Mouse (Mus musculus) layer of hippocampus, adult 9-10 months (tissue): ENCODE results near the gene Tmem80.

Experiments used
- DNase-seq: peaks from one replicate; pipeline ENCODE4 v3.0.0; 2022; ENCODE audit warnings: low spot score

Gene Tmem80

DNA sequence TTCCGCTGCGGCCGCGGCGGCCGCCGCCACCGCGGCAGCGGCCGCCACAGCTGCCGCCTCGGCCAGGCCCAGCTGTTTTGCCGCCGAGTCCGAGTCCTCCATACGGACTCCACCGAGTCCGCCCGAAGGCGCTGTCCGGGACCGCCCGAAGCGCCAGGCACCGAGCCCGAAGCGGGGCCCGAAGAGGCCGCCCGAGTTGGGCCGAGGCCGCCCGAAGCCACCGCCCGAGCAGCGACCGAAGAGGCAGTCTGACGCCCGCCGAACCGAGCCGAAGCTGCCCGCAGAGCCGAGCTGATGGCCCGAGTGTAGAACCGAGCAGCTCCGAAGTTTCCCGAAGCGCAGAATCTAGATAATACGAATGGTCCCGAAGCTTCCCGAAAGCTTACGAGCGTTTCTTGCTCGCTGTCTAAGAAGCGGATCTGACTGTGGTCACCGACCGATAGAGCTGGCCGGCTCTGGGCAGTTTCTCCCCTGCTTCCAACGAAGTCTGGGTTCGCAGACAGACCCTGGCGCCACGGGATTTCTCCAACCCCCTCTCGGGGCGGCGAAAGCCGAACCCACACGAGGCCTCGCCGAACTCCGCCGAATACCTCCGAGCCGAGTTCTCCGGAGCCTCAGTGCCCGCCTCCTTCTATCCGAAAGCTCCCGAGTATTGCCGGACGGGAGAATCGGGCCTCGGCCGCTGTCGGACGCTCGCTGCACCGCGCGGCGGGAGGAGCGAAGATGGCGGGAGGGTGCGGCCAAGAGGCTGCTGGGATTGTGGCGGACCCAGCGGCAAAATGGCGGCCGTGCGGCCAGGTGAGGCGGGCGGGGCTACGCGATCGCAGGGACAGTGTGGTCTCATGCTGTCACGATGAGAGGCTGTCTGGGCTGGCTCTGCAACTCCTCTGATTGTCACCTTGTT is at the start of gene Tmem80, which contains the start of gene Deaf1:
TSS of gene Tmem80 (plus strand) at position 271 of the 904 bp plus-strand sequence.
TSS of gene Deaf1 (minus strand) at position 222 of the 904 bp plus-strand sequence.
- peak; percentile 100 for DNase-seq

DNA sequence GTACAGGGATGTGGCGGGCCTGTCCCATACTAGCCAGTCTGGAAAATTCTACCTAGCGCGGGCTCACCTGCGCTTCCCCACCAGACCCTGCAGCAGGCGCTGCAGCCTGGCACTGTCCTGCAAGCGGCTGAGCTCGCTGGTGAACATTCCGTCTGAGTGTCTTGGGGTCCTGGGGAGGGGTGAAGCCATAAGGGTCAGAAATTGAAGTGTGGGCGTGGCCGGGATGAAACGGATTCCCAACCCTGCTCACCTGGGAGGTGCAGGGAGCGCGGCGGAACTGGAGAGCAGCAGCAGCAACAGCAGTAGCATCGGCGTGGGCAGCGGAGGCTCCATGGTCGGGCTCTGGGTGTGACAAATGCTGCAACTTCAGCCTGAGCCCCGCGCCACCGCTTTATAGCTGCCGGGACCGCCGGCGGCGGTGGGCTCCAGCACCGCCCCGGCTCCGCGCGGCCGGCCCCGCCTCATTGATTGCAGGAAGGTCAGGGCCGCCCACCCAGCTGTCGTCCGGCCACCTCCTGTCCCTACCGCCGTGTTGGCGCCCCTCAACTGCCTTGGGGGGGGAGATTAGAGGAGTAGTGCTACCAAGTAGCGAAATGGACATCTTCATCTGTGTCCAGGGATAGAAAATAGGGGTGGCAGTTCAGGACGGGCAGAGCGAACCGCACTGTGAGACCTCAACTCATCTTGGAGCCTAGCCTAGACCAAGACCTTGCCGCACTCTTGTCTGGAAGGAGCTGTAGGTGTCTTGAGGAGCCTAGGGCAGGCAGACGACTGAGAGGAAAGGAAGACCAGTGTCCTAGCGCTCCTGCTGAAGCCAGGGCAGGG is 48.6 kb upstream of the Tmem80 start, which contains the start of gene Sct:
TSS of gene Sct (minus strand) at position 368 of the 825 bp plus-strand sequence.
- DNase-seq = no peak

DNA sequence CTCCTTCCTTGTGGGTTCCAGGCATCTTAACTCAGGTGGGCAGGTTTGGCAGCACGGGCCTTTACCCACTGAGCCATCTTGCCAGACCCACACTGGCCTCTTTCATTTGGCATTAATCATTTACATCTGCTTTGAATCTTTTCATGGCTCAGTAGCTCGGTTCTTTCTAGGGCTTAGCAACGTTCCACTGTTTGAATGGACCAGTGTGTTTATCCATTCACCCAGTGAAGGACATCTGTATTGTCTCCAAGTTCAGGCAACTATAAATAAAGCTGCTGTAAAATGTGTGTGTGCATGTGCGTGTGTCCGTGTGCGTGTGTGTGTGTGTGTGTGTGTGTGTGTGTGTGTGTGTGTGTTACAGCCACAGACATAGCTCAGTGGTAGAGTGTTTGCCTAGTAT is 46.1 kb upstream of the Tmem80 start:
- no peak for DNase-seq

DNA sequence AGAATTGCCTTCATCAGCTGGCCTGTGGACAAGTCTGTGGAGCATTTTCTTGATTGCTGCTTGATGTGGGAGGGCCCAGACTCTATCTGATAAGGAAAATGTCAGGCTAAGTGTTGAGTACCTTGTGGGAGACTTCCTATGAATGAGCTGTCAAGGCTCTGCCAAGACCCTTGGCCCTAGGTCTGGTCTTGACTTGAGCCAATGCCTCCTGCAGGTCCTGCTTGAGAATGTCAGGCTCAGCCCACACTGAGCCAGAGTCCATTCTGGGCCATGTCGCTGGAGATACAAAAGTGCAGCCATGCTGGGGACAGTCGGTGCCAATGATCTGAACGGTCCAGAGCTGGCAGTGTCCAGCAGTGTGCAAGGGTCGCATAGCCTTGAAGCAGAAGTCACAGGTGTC is 44.8 kb upstream of the Tmem80 start:
- DNase-seq = no peak

DNA sequence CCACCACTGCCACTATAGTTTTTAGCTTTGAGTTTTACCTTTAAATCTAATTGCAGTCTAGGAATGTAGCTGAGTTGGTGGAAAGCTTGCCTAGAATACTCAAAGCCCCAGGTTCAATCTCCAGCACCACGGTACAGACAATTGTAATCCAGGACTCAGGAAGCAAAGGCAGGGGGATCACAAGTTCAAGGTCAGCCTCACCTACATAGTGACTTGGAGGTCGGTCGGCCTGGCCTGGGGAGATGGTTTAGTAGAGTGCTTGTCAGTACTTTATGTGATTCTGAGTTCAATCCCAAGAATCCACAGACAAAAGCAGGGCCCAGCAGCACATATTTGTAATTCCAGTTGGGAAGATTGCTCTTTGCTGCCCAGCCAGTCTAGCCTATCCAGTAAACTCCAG is 39.5 kb upstream of the Tmem80 start:
- DNase-seq = no peak

DNA sequence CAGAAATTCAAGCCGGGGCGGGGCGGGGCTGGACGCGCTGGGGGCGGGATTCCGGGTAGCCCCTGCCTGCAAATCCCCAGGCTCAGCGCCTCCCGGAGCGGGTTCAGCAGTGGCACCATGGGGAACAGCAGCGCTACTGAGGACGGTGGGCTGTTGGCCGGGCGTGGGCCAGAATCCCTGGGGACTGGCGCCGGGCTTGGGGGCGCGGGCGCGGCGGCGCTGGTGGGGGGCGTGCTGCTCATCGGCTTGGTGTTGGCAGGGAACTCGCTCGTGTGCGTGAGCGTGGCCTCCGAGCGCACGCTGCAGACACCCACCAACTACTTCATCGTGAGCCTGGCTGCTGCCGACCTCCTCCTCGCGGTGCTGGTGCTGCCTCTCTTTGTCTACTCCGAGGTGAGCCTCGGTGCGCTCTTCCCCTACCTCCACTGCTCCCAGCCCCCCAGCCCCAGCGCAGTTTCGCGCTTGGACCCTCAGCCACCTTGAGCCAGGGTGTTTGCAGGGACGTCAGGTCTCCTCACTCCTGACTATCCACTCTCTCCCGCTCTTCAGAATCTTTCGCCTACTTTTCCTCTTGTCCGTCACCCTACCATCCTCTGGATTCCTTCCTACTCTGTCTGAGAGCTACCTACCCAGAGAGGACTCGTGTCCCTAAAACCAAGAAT is 35.5 kb upstream of the Tmem80 start, which contains the start of gene Drd4:
TSS of gene Drd4 (plus strand) at position 86 of the 662 bp plus-strand sequence.
- DNase-seq = no peak

DNA sequence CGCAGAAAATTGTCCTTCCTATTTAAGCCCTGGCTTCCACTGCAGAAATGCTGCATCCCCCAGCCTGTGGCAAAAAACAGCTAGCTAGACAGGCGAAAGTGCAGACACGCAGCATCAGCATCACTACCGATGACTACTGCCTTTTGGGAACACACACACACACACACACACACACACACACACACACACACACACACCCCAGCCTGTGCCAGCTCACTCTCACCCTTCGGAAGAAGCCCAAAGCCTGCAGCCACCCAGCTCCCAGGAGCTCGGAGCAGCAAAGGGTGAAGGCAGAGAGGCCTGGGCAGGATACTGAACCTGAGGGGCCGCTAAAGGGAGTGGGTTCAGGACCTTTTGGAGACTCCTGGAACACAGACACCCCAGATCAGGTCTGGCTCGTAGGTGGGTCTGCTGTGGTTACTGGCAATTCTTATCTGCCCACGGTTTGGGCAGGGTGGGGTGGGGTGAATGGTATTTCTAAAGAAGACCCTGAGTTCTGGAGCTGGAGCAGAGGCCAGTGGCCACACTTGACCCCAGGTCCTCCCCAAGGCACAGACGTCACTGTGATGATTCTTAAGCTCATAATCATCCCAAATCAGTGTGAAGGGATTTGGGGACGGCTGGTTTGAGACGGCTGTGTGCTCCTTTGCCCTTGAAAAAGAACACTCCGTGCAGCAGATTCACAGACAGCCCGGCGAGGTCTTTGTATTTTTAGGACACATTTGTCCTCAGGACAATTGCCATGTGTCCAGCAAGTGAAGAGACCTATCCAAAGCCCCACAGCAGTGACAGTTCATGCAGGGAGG is 34.8 kb upstream of the Tmem80 start:
- DNase-seq = no peak

DNA sequence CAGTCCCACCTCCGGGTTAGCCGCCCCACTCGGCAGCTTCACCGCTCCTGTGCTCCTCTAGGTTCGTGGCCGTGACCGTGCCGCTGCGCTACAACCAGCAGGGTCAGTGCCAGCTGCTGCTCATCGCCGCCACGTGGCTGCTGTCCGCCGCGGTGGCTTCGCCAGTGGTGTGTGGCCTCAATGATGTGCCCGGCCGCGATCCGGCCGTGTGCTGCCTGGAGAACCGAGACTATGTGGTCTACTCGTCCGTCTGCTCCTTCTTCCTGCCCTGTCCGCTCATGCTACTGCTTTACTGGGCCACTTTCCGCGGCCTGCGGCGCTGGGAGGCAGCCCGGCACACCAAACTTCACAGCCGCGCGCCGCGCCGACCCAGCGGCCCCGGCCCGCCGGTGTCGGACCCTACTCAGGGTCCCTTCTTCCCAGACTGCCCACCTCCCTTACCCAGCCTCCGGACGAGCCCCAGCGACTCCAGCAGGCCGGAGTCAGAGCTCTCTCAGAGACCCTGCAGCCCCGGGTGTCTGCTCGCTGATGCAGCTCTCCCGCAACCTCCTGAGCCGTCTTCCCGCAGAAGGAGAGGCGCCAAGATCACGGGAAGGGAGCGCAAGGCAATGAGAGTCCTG is 33.6 kb upstream of the Tmem80 start:
- DNase-seq = no peak

DNA sequence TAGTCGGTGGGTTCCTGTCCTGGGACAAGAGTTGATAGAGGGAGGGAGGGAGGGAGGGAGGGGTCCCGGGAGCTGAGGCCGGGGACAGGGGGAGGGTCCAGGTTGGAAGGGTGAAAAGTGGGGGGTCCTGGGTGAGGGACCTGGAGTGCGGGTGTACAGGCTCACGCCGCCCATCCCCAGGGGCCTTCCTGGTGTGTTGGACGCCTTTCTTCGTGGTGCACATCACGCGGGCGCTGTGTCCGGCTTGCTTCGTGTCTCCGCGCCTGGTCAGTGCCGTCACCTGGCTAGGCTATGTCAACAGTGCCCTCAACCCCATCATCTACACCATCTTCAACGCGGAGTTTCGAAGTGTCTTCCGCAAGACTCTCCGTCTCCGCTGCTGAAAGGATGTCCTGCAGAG is 33.1 kb upstream of the Tmem80 start:
- DNase-seq = no peak

DNA sequence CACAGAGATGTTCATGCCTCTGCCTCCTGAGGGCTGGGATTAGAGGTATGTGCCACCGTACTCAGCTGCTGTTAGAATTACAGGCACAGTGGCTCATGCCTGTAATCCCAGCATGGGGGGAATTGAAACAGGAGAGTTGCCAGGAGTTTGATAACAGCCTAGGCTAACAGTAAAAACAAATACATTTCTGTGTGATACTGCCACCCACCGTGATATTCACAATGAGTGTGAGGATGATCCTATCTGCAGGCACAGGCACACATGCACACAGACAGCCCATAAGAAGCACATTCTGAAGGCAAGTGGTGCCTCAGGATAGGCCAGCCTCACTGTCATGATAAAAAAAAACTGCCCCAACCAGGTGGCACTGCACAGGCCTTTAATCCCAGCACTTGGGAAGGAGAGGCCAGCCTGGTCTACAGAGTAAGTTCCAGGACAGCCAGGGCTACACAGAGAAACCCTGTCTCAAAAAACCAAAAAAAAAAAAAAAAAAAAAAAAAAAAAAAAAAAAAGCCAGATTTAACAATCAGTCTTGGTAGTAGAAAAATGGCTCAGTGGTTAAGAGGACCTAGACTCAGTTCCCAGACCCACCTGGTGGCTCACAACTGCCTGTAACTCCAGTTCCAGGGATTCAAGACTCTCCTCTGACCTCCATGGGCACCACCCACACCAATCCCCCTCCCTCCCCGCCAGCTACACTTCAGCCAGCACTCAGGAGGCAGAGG is 29.5 kb upstream of the Tmem80 start:
- DNase-seq = no peak

DNA sequence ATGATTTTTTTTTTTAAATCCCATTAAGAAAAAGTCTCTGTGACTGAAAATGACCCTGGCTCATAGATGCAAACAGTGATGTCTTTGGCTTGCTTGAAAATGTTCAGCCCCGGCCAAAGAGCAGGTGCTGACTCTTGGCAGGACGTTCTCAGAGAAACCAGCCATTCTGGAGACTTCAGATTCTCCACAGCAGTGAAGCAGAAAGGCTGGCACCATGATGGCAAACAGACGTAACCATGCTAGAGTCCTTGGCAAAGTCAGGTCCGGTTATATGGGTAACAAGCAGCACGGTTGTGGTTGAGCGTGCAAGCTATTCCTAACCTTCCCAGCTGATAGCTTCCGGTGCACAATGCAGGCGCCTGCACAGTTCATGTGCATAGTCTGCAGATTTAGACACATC is 28.4 kb upstream of the Tmem80 start:
- no peak for DNase-seq

DNA sequence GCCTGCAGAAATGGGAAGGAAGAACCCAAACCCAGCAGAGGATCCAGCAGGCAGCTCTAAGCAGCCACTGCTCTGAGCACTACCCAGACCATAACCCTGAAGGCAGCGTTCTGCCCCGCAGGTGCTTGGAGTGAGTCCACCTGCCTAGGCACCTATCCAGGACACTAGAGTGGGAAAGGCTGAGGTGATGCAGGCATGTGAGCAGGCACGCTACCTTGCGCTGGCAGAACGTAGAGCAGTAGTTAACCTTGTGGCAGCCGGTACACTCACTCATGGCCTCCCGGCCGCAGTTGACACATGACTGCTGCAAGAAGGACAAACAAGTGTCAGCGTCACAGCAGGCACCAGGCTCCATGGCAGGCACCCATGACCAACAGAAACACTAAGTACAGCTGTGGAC is 26.2 kb upstream of the Tmem80 start:
- DNase-seq = no peak

DNA sequence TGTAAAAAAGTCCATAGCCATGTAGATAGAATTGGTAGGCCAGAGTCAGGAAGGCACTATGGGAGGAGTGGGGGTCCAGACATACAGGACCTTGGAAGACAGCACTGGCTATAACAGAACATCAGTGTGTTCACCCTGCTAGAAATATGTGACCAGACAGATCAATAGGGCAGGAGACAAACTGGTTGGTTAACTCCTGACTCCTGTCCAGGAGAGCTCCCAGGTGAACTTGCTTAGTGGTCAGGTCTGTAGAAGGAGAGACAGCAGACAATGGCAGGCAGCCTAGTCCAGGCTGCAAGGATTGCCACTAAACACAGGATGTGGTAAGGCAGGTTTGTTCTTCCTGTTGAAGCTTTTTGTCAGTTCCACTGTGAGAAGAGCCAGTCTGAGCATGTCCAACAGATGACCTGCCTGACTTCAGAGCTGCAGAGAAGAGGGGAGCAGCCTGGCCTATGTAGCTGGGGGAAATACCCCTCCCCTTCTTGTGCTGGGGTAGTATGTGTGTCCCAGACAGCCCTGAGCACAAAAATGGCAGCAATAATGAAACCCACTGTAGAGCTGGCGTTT is 24.8 kb upstream of the Tmem80 start:
- no peak for DNase-seq

DNA sequence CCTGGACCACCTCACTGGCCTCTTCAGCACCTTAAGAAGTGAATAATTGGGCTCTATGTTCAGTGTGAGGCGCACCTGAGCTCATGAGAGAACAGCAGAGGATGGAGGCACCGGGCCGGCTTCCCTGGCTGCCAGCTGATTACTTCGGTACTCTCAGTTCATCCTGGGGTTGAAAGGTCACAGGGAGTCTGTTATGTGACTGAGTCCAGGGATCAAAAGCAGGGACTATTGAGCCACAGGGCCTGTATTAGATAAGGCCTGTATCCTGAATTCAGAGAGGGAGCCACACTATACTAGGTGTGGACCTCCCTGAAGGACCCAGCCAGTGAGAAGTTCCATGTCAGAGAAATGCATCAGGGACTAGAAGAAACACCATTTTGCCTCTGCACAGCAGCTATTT is 23.0 kb upstream of the Tmem80 start:
- DNase-seq = no peak

DNA sequence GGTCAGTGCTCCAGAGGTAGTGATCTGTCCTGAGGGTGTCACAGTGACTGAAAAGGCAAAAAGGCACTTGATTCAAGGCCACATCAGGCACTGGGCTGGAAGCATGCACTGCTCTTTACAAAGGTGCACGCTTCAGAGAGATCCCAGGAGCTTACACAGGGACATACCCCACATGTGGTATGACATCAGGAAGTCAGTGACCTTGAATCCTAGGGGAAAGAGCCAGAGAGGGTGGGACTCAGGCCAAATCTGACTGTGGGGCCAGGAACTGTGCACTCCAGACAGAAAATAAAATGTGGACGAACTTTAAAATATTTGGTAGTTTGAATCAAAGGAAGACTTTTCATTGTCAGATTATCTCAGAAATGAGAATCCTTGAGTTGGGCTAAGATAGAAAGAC is 13.1 kb upstream of the Tmem80 start:
- no peak for DNase-seq

DNA sequence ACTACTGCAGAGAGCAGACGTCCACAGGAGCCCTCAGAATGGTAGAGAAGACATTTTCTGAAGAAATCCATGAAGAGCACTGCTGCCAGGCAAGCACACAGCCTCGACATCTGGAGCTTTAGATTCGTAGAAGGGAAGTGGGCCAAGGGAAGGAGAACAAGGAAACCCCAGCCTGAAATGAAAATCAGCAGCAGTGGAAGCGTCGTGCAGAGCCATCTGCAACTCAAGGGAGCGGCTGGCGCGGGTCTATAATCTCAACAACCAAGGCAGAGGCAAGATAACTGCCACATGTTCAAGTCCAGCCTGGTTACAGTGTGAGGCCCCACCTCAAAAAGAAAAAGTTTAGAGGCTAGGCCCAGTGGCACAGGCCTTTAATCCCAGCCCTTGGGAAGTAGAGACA is 12.5 kb upstream of the Tmem80 start:
- DNase-seq = no peak

DNA sequence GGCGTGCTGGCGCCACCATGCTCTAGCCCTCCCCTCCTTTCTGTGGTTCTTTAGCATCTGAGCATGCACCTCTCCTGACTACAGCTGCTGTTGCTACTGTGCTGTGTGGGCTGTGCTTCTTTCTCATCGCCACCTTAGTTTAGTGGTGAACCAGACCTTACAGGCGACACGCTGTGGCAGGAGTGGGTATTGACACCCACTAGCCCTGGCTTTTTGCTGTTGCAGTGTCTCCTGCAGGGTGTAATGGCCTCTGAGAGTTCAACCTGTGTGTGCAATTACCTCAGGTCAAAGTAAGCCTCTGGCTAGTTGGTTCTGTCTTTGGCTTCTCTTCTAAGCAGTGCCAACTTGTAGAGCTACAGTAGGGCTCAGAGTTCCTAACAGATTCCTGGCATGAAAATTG is 11.6 kb upstream of the Tmem80 start:
- no peak for DNase-seq

DNA sequence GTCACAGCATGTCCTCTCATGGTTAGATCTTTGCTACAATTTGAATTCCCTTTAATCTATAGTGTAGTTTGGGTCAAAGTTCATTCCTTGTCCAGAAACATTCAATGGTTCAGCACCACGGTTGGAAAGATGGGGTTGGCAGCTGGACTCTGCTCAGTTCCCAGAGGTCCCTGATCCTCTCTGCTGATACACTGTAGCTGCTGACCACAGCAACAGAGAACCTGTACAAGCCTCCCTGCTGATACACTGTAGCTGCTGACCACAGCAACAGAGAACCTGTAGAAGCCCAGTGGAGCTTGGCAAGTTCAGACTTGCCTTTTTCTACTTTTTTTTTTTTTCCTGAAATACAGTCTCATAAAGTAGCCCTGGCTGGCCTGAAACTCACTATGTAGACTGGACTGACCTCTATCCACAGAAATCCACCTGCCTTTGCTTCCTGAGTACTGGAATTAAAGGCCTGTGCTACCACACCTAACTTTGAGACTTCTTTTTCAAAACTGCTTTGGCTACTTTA is 9.9 kb upstream of the Tmem80 start:
- DNase-seq = no peak

DNA sequence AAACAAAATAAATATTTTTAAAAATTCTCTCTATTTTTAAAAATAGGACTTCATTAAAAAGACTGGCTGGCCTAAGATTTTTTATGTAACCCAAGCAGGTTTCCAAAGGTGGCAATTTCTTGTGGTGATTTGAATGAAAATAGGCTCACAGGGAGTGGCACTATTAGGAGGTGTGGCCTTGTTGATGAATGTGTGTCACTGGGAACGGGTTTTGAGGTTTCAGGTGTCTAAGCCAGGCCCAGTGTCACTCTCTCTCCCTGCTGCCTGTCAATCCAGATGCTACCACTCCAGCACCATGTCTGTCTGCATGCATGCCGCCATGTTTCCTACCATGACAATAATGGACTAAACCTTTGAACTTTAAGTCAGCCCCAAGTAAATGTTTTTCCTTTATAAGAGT is 8.1 kb upstream of the Tmem80 start:
- DNase-seq = no peak

DNA sequence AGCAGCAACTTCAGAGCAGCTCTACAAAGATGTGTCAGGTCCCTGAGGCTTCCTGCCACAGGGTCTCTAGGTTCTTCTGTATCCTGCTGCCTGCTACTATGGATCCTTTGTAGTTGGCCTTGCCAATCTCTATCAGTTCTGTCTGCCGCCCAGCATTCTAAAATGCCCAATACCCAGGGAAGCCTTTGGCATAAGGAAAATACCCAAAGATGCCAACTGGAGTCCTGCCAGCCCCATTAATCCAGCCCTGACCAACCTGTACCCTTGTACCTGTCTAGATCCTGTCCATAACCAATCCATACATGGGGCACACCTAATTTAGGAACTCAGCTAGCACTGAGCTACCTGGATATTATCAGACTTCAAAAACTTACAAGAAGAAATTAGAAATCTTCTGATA is 2.9 kb upstream of the Tmem80 start:
- no peak for DNase-seq
